Mouse (Mus musculus): Measurements from ENCODE around the gene Inpp5k. TPM values are rescaled to one million over a fixed set of nuclear protein-coding genes. Genes with fewer than 3 reads are reported as not detected.
A peak's percentile ranks its signal among the peaks of the same experiment; 100 is the strongest.

Inpp5k gene
- polyA plus RNA-seq, 1 experiment, result 20.7 TPM

GRCm38 (mm10) chr11:75585978-75586377, 44.8 kb upstream of the Inpp5k start:
- peaks cover 25% of the 10 kb centered on the region for H3K79me2 ChIP-seq (ENCODE audit: control insufficient read depth, insufficient read depth)
- H3K36me3 ChIP-seq (ENCODE audit: control insufficient read depth, insufficient read depth), result peaks cover 4% of the 10 kb centered on the region
- TF ChIP-seq POLR2A (IDR thresholded peaks at IDR 0.05; ENCODE audit: insufficient read length, low read depth) (no peak), TCF12 (IDR thresholded peaks at IDR 0.05; ENCODE audit: insufficient read depth, poor library complexity, severe bottlenecking) (no peak), USF1 (IDR thresholded peaks at IDR 0.05; ENCODE audit: low read depth) (no peak), TCF3 (IDR thresholded peaks at IDR 0.05; ENCODE audit: insufficient read length, low read depth) (no peak), REST (IDR thresholded peaks at IDR 0.05; ENCODE audit: insufficient read depth, insufficient read length) (no peak), MAX (IDR thresholded peaks at IDR 0.05; ENCODE audit: low read depth) (no peak), CEBPB (IDR thresholded peaks at IDR 0.05; ENCODE audit: insufficient read depth, poor library complexity, severe bottlenecking) (no peak), MYOG (IDR thresholded peaks at IDR 0.05; ENCODE audit: control insufficient read depth in 1 of 3, insufficient read depth in 1 of 3, insufficient read length in 2 of 3, low read depth in 2 of 3) (no peak), MYOD1 (IDR thresholded peaks at IDR 0.05; ENCODE audit: control insufficient read depth in 1 of 3, insufficient read length in 2 of 3, low read depth in 2 of 3) (no peak), SRF (IDR thresholded peaks at IDR 0.05; ENCODE audit: control insufficient read depth, insufficient read length, low read depth) (no peak), POLR2AphosphoS2 (IDR thresholded peaks at IDR 0.05; ENCODE audit: insufficient read length, low read depth) (no peak), E2F4 (IDR thresholded peaks at IDR 0.05; ENCODE audit: insufficient read depth) (no peak)
- no peak overlapping the region for H3ac ChIP-seq (ENCODE audit: control insufficient read depth, insufficient read length)
- no peaks in the 10 kb centered on the region for H3K27me3 ChIP-seq (ENCODE audit: control insufficient read depth, insufficient read depth, insufficient read length)
- H3K4me3 ChIP-seq, result no peak overlapping the region
- no peak overlapping the region for H3K4me2 ChIP-seq (ENCODE audit: low read depth)

- peaks cover 4% of the 10 kb centered on the region for H3K36me3 ChIP-seq (ENCODE audit: control insufficient read depth, insufficient read depth)
- H3K4me3 ChIP-seq, result peak overlapping the region; percentile 63
- no peak overlapping the region for H3K4me2 ChIP-seq (ENCODE audit: low read depth)
- H3ac ChIP-seq (ENCODE audit: control insufficient read depth, insufficient read length), result no peak overlapping the region
- H3K27me3 ChIP-seq (ENCODE audit: control insufficient read depth, insufficient read depth, insufficient read length), result no peaks in the 10 kb centered on the region
- TF ChIP-seq CEBPB (IDR thresholded peaks at IDR 0.05; ENCODE audit: insufficient read depth, poor library complexity, severe bottlenecking) (no peak), TCF3 (IDR thresholded peaks at IDR 0.05; ENCODE audit: insufficient read length, low read depth) (no peak), REST (IDR thresholded peaks at IDR 0.05; ENCODE audit: insufficient read depth, insufficient read length) (no peak), USF1 (IDR thresholded peaks at IDR 0.05; ENCODE audit: low read depth) (no peak), TCF12 (IDR thresholded peaks at IDR 0.05; ENCODE audit: insufficient read depth, poor library complexity, severe bottlenecking) (no peak), MYOD1 (IDR thresholded peaks at IDR 0.05; ENCODE audit: control insufficient read depth in 1 of 3, insufficient read length in 2 of 3, low read depth in 2 of 3) (no peak), POLR2A (IDR thresholded peaks at IDR 0.05; ENCODE audit: insufficient read length, low read depth) (no peak), SRF (IDR thresholded peaks at IDR 0.05; ENCODE audit: control insufficient read depth, insufficient read length, low read depth) (no peak), E2F4 (IDR thresholded peaks at IDR 0.05; ENCODE audit: insufficient read depth) (no peak)
- peaks cover 33% of the 10 kb centered on the region for H3K79me2 ChIP-seq (ENCODE audit: control insufficient read depth, insufficient read depth)
Measured at GRCm38 (mm10) chr11:75586963-75587362, 43.8 kb upstream of the Inpp5k start.

GRCm38 (mm10) chr11:75587493-75588284, 43.1 kb upstream of the Inpp5k start, which contains the start of gene Pitpna:
Pitpna (plus strand) TSS chr11:75588097.
- Histone ChIP-seq H3K4me2 (ENCODE audit: low read depth) (peak within 1 kb of the TSS; percentile 94), H3K4me3 (peak within 1 kb of the TSS; percentile 63), H3K79me2 (ENCODE audit: control insufficient read depth, insufficient read depth) (peaks cover 33% of the 10 kb centered on the region), H3K27me3 (ENCODE audit: control insufficient read depth, insufficient read depth, insufficient read length) (no peaks in the 10 kb centered on the region), H3ac (ENCODE audit: control insufficient read depth, insufficient read length) (peak within 1 kb of the TSS; percentile 83), H3K36me3 (ENCODE audit: control insufficient read depth, insufficient read depth) (peaks cover 4% of the 10 kb centered on the region)
- TF ChIP-seq MYOG (IDR thresholded peaks at IDR 0.05; ENCODE audit: control insufficient read depth in 1 of 3, insufficient read depth in 1 of 3, insufficient read length in 2 of 3, low read depth in 2 of 3), result peak in 1 of 3 experiments; percentile 41
- TF ChIP-seq REST (IDR thresholded peaks at IDR 0.05; ENCODE audit: insufficient read depth, insufficient read length), result no peak
- peak; percentile 96 for TF ChIP-seq POLR2AphosphoS2 (IDR thresholded peaks at IDR 0.05; ENCODE audit: insufficient read length, low read depth)
- peak; percentile 99 for TF ChIP-seq SRF (IDR thresholded peaks at IDR 0.05; ENCODE audit: control insufficient read depth, insufficient read length, low read depth)
- peak; percentile 98 for TF ChIP-seq POLR2A (IDR thresholded peaks at IDR 0.05; ENCODE audit: insufficient read length, low read depth)
- no peak for TF ChIP-seq USF1 (IDR thresholded peaks at IDR 0.05; ENCODE audit: low read depth)
- TF ChIP-seq MYOD1 (IDR thresholded peaks at IDR 0.05; ENCODE audit: control insufficient read depth in 1 of 3, insufficient read length in 2 of 3, low read depth in 2 of 3), result peak in 1 of 3 experiments; percentile 20
- TF ChIP-seq TCF3 (IDR thresholded peaks at IDR 0.05; ENCODE audit: insufficient read length, low read depth), result no peak
- TF ChIP-seq CEBPB (IDR thresholded peaks at IDR 0.05; ENCODE audit: insufficient read depth, poor library complexity, severe bottlenecking), result no peak
- TF ChIP-seq TCF12 (IDR thresholded peaks at IDR 0.05; ENCODE audit: insufficient read depth, poor library complexity, severe bottlenecking), result no peak
- no peak for TF ChIP-seq MAX (IDR thresholded peaks at IDR 0.05; ENCODE audit: low read depth)
- TF ChIP-seq E2F4 (IDR thresholded peaks at IDR 0.05; ENCODE audit: insufficient read depth), result no peak

GRCm38 (mm10) chr11:75588285-75588941, 42.4 kb upstream of the Inpp5k start:
- H3ac ChIP-seq (ENCODE audit: control insufficient read depth, insufficient read length), result peak overlapping the region; percentile 83
- H3K79me2 ChIP-seq (ENCODE audit: control insufficient read depth, insufficient read depth), result peaks cover 33% of the 10 kb centered on the region
- TF ChIP-seq REST (IDR thresholded peaks at IDR 0.05; ENCODE audit: insufficient read depth, insufficient read length), result no peak
- TF ChIP-seq CEBPB (IDR thresholded peaks at IDR 0.05; ENCODE audit: insufficient read depth, poor library complexity, severe bottlenecking), result no peak
- TF ChIP-seq SRF (IDR thresholded peaks at IDR 0.05; ENCODE audit: control insufficient read depth, insufficient read length, low read depth), result no peak
- TF ChIP-seq TCF12 (IDR thresholded peaks at IDR 0.05; ENCODE audit: insufficient read depth, poor library complexity, severe bottlenecking), result no peak
- no peak for TF ChIP-seq MAX (IDR thresholded peaks at IDR 0.05; ENCODE audit: low read depth)
- TF ChIP-seq MYOG (IDR thresholded peaks at IDR 0.05; ENCODE audit: control insufficient read depth in 1 of 3, insufficient read depth in 1 of 3, insufficient read length in 2 of 3, low read depth in 2 of 3), result no peak
- no peak for TF ChIP-seq MYOD1 (IDR thresholded peaks at IDR 0.05; ENCODE audit: control insufficient read depth in 1 of 3, insufficient read length in 2 of 3, low read depth in 2 of 3)
- TF ChIP-seq POLR2A (IDR thresholded peaks at IDR 0.05; ENCODE audit: insufficient read length, low read depth), result no peak
- no peak for TF ChIP-seq POLR2AphosphoS2 (IDR thresholded peaks at IDR 0.05; ENCODE audit: insufficient read length, low read depth)
- H3K27me3 ChIP-seq (ENCODE audit: control insufficient read depth, insufficient read depth, insufficient read length), result no peaks in the 10 kb centered on the region
- H3K4me3 ChIP-seq, result peak overlapping the region; percentile 63
- peak overlapping the region; percentile 85 for H3K4me2 ChIP-seq (ENCODE audit: low read depth)
- H3K36me3 ChIP-seq (ENCODE audit: control insufficient read depth, insufficient read depth), result peaks cover 9% of the 10 kb centered on the region
